In genomic region chr7:144415795-144416194, GRCm38 (mm10) we compare ENCODE assay signal across 9 mouse cellular contexts. TPM values are rescaled to one million over a fixed set of nuclear protein-coding genes. Genes with fewer than 3 reads are reported as not detected.
DNase-seq lines count a peak whose midpoint lies in the region; ATAC-seq and TF ChIP-seq lines count a peak whose summit lies in the region.
"Had no signal": no experiment of that assay in that cellular context is flagged by ENCODE, and none has a peak within 500 bp of the region (broad histone marks: within the 10 kb centered on the region; RNA-seq: fewer than 3 reads in every experiment).

No protein-coding gene starts in this region.

- TF ChIP-seq EP300 in ES-Bruce4 (IDR thresholded peaks at IDR 0.05; ENCODE audit: insufficient read depth, low read depth, low read length), result no peak

- peak; percentile 30 for TF ChIP-seq CTCF in ES-Bruce4 (IDR thresholded peaks at IDR 0.05; ENCODE audit: low read depth, low read length)

- no peak for TF ChIP-seq POLR2A in ES-Bruce4 (IDR thresholded peaks at IDR 0.05; ENCODE audit: insufficient read depth, low read length)

- H3K27ac ChIP-seq in ES-Bruce4 (ENCODE audit: insufficient read depth, low read length), result no peak overlapping the region
- H3K27ac ChIP-seq: heart, embryonic 13.5 days had no signal

- H3K4me3 ChIP-seq in ES-Bruce4 (ENCODE audit: low read depth, low read length), result no peak overlapping the region
- H3K4me3 ChIP-seq: heart, embryonic 13.5 days had no signal

- no peaks in the 10 kb centered on the region for H3K27me3 ChIP-seq in ES-Bruce4 (ENCODE audit: control insufficient read depth, insufficient read depth, low read length, poor library complexity, severe bottlenecking)

- peak; percentile 56 for DNase-seq in kidney, adult 9 months
- no peak for DNase-seq in kidney, adult 18-20 months
- DNase-seq in A20 (ENCODE audit: low read depth, low spot score), result peak; percentile 16
- DNase-seq in kidney, postnatal 25 days, result peak; percentile 50 to 60
- no peak for DNase-seq in B cell, adult 2 months
- DNase-seq: thymus, postnatal 36 days had no signal

- no peak for ATAC-seq in erythroid progenitor cell, adult 5-6 weeks (replicated peaks; ENCODE audit: low FRiP score, poor library complexity, severe bottlenecking)

- no peaks in the 10 kb centered on the region for H3K4me1 ChIP-seq in ES-Bruce4 (ENCODE audit: control insufficient read depth, insufficient read depth, low read length)

- H3K36me3 ChIP-seq in ES-Bruce4 (ENCODE audit: control insufficient read depth, insufficient read depth, low read length, poor library complexity, severe bottlenecking), result no peaks in the 10 kb centered on the region
- H3K36me3 ChIP-seq: heart, embryonic 13.5 days had no signal

- no peaks in the 10 kb centered on the region for H3K9me3 ChIP-seq in ES-Bruce4 (replicated peaks; ENCODE audit: control insufficient read depth, insufficient read depth, low read length, poor library complexity, severe bottlenecking)
- H3K9me3 ChIP-seq: heart, embryonic 13.5 days had no signal

- H3K9ac ChIP-seq in ES-Bruce4 (ENCODE audit: low read depth, poor library complexity, severe bottlenecking), result no peak overlapping the region
- H3K9ac ChIP-seq: heart, embryonic 13.5 days had no signal

RNA-seq across cellular contexts. Expression of gene Cttn, which starts 55.0 kb away (rescaled TPM):
- polyA plus RNA-seq in ES-Bruce4 (2011; ENCODE audit: insufficient read depth, insufficient read length, low read depth, missing spikeins), result 162 and 185 TPM in 2 replicates
- total RNA-seq in erythroid progenitor cell, adult 5-6 weeks (2015; ENCODE audit: low replicate concordance), result 1.3 and 4.3 TPM in 2 replicates
- 4.1 and 6.9 TPM in 2 replicates for total RNA-seq in erythroid progenitor cell, adult 5-6 weeks (2017; ENCODE audit: low replicate concordance)

Comparison
In these comparisons a context has a peak if more than half of its experiments do, and no peak if none do; other contexts are left out.
1. DNase-seq: peak in kidney, adult 9 months (single experiment), A20 (single experiment) and kidney, postnatal 25 days (2 of 2); none in kidney, adult 18-20 months (single experiment) and B cell, adult 2 months (0 of 2).